Mouse (Mus musculus) heart, embryonic 14.5 days (tissue): ENCODE results near the gene Proser3. TPM values are rescaled to one million over a fixed set of nuclear protein-coding genes. Genes with fewer than 3 reads are reported as not detected.

Experiments used
- ATAC-seq: fragments of 200-750 bp; cut with Nextera tagmentation; 2 replicates; pipeline ENCODE4 v1.8.0; 2017; ENCODE audit warnings: low read depth, moderate TSS enrichment; ENCODE audit not compliant: insufficient number of reproducible peaks, insufficient read depth, low FRiP score
- H3K27ac ChIP-seq, 2 experiments: fragments of 200-500 bp in 1 of 2; fragments of 300-500 bp in 1 of 2; sonication (generic) in 1 of 2; replicated peaks in 1 of 2; 2 replicates each; pipeline ENCODE4 v1.5.1; 2012 to 2014; ENCODE audit warnings: low read depth in 2 of 2, low read length in 2 of 2, control low read depth in 1 of 2, mild to moderate bottlenecking in 1 of 2, mixed read lengths in 1 of 2; ENCODE audit not compliant: control insufficient read depth in 1 of 2, insufficient read depth in 1 of 2
- H3K27me3 ChIP-seq: fragments of 300-500 bp; sonication (generic); 2 replicates; pipeline ENCODE4 v1.6.1; 2014; ENCODE audit warnings: mild to moderate bottlenecking, low read length, control low read depth; ENCODE audit not compliant: control insufficient read depth, insufficient read depth
- H3K36me3 ChIP-seq: fragments of 300-500 bp; sonication (generic); 2 replicates; pipeline ENCODE4 v1.6.1; 2014; ENCODE audit warnings: mild to moderate bottlenecking, control low read depth, low read length, mixed read lengths; ENCODE audit not compliant: control insufficient read depth, insufficient read depth
- H3K4me1 ChIP-seq, 2 experiments: fragments of 200-500 bp in 1 of 2; fragments of 300-500 bp in 1 of 2; sonication (generic) in 1 of 2; 2 replicates each; pipeline ENCODE4 v1.6.1; 2012 to 2014; ENCODE audit warnings: low read length in 2 of 2, control low read depth in 1 of 2, mixed read lengths in 1 of 2; ENCODE audit not compliant: control insufficient read depth in 2 of 2, insufficient read depth in 2 of 2
- H3K4me2 ChIP-seq: fragments of 300-500 bp; sonication (generic); 2 replicates; pipeline ENCODE4 v1.6.1; 2014; ENCODE audit warnings: mild to moderate bottlenecking, low read length
- H3K4me3 ChIP-seq, 2 experiments: fragments of 200-500 bp in 1 of 2; fragments of 300-500 bp in 1 of 2; sonication (generic) in 1 of 2; 2 replicates each; pipeline ENCODE4 v1.5.1; 2012 to 2014; ENCODE audit warnings: low read length in 2 of 2, mild to moderate bottlenecking in 2 of 2, control low read depth in 1 of 2, low read depth in 1 of 2, moderate library complexity in 1 of 2; ENCODE audit not compliant: control insufficient read depth in 1 of 2, insufficient read depth in 1 of 2
- H3K9ac ChIP-seq: fragments of 300-500 bp; sonication (generic); 2 replicates; pipeline ENCODE4 v1.6.1; 2014; ENCODE audit warnings: mild to moderate bottlenecking, low read length
- H3K9me3 ChIP-seq: fragments of 300-500 bp; sonication (generic); 2 replicates; pipeline ENCODE4 v1.6.1; 2016; ENCODE audit warnings: low read length, control low read depth; ENCODE audit not compliant: control insufficient read depth
- WGBS: fragments of 180-500 bp; shearing (Covaris S2); extraction: QIAGEN DNeasy Blood & Tissue Kit; methylation state at CpG from one replicate; pipeline ENCODE4 v1.1.7; 2014; 5-methylcytosine and 5-hydroxymethylcytosine counted together
- polyA plus RNA-seq: library from polyadenylated mRNA; unstranded; fragments of >200 nt; fragmentation: Nextera tagmentation; extraction: Ambion mirVana; gene quantifications from 2 replicates; pipeline ENCODE4 v1.2.1, GENCODE M21; 2014

The Proser3 gene
- polyA plus RNA-seq, 1 experiment from 2014 or later, result 11.6 TPM

- Histone ChIP-seq H3K4me2 (no peak overlapping the region), H3K27ac (no peak overlapping the region), H3K27me3 (no peaks in the 10 kb centered on the region), H3K9me3 (no peaks in the 10 kb centered on the region), H3K4me1 (no peaks in the 10 kb centered on the region), H3K36me3 (peaks cover 100% of the 10 kb centered on the region), H3K4me3 (no peak overlapping the region), H3K9ac (no peak overlapping the region)
- no peak for ATAC-seq
- WGBS, result 77% methylated on average over 5 of the region's 5 CpGs
These were observed 20.3 kb upstream of the Proser3 start for GRCm38 (mm10) chr7:30572389-30572788.

GRCm38 (mm10) chr7:30567555-30567954 is 15.5 kb upstream of the Proser3 start:
- H3K4me2 ChIP-seq, result no peak overlapping the region
- no peaks in the 10 kb centered on the region for H3K27me3 ChIP-seq
- WGBS, result 89% methylated on average over 11 of the region's 11 CpGs
- ATAC-seq, result no peak
- no peak overlapping the region for H3K27ac ChIP-seq
- H3K4me3 ChIP-seq, result no peak overlapping the region
- H3K9ac ChIP-seq, result no peak overlapping the region
- no peaks in the 10 kb centered on the region for H3K9me3 ChIP-seq
- H3K36me3 ChIP-seq, result peaks cover 84% of the 10 kb centered on the region
- peaks cover 0 to 3% of the 10 kb centered on the region in 2 experiments; a peak in 1 of 4 replicates for H3K4me1 ChIP-seq

GRCm38 (mm10) chr7:30566033-30566432 is 13.9 kb upstream of the Proser3 start:
- peaks cover 69% of the 10 kb centered on the region for H3K36me3 ChIP-seq
- WGBS, result 82% methylated on average over 9 of the region's 9 CpGs

GRCm38 (mm10) chr7:30564970-30565571 is 13.0 kb upstream of the Proser3 start, which contains the start of gene Igflr1:
Gene Igflr1 (plus strand): TSS chr7:30565427.
- H3K36me3 ChIP-seq, result peaks cover 60% of the 10 kb centered on the region

More at GRCm38 (mm10) chr7:30566033-30566432, 13.9 kb upstream of the Proser3 start:
- H3K4me1 ChIP-seq, result peaks cover 0 to 3% of the 10 kb centered on the region in 2 experiments; a peak in 1 of 4 replicates
- no peak overlapping the region for H3K27ac ChIP-seq
- no peak overlapping the region for H3K4me3 ChIP-seq
- no peaks in the 10 kb centered on the region for H3K27me3 ChIP-seq
- no peak overlapping the region for H3K9ac ChIP-seq
- H3K4me2 ChIP-seq, result no peak overlapping the region
- H3K9me3 ChIP-seq, result no peaks in the 10 kb centered on the region
- ATAC-seq, result no peak

GRCm38 (mm10) chr7:30563906-30564280 is 11.8 kb upstream of the Proser3 start:
- H3K4me3 ChIP-seq, result peak overlapping the region; percentile 79 to 80
- 24% methylated on average over 6 of the region's 6 CpGs for WGBS
- no peaks in the 10 kb centered on the region for H3K9me3 ChIP-seq
- ATAC-seq, result no peak
- H3K4me2 ChIP-seq, result peak overlapping the region; percentile 71
- no peaks in the 10 kb centered on the region for H3K27me3 ChIP-seq
- peak overlapping the region; percentile 90 for H3K9ac ChIP-seq
- peaks cover 48% of the 10 kb centered on the region for H3K36me3 ChIP-seq
- H3K4me1 ChIP-seq, result peaks cover 3 to 6% of the 10 kb centered on the region in 2 experiments; a peak in 3 of 4 replicates
- H3K27ac ChIP-seq, result peak overlapping the region; percentile 22 to 98; a peak in 2 of 4 replicates

More at GRCm38 (mm10) chr7:30564970-30565571, 13.0 kb upstream of the Proser3 start, which contains the start of gene Igflr1:
- no peak within 1 kb of the TSS for H3K4me3 ChIP-seq
- H3K4me1 ChIP-seq, result peaks cover 2 to 3% of the 10 kb centered on the region in 2 experiments; a peak in 2 of 4 replicates
- H3K9ac ChIP-seq, result no peak within 1 kb of the TSS
- H3K9me3 ChIP-seq, result no peaks in the 10 kb centered on the region
- H3K4me2 ChIP-seq, result no peak within 1 kb of the TSS
- no peak for ATAC-seq
- H3K27me3 ChIP-seq, result no peaks in the 10 kb centered on the region
- WGBS, result 89% methylated on average over 12 of the region's 12 CpGs
- no peak within 1 kb of the TSS for H3K27ac ChIP-seq

GRCm38 (mm10) chr7:30563117-30563905 is 11.2 kb upstream of the Proser3 start, which contains the start of the genes U2af1l4, Gm49396 and Psenen:
Gene U2af1l4 (plus strand): TSS chr7:30563301.
Gene Gm49396 (plus strand): TSS chr7:30563344.
Gene Psenen (minus strand): TSS chr7:30563627.
- WGBS, result under 1% methylated on average over 45 of the region's 45 CpGs
- H3K4me1 ChIP-seq, result peaks cover 5 to 11% of the 10 kb centered on the region in 2 experiments
- no peaks in the 10 kb centered on the region for H3K9me3 ChIP-seq

GRCm38 (mm10) chr7:30562526-30563116 is 10.5 kb upstream of the Proser3 start:
- H3K4me3 ChIP-seq, result peak overlapping the region; percentile 71 to 80
- peaks cover 36% of the 10 kb centered on the region for H3K36me3 ChIP-seq
- peak overlapping the region; percentile 90 for H3K9ac ChIP-seq
- no peaks in the 10 kb centered on the region for H3K27me3 ChIP-seq
- no peaks in the 10 kb centered on the region for H3K9me3 ChIP-seq
- no peak for ATAC-seq
- H3K4me1 ChIP-seq, result peaks cover 5 to 17% of the 10 kb centered on the region in 2 experiments
- peak overlapping the region; percentile 88 for H3K4me2 ChIP-seq
- H3K27ac ChIP-seq, result peak overlapping the region; percentile 65 to 98
- WGBS, result under 1% methylated on average over 27 of the region's 27 CpGs

More at GRCm38 (mm10) chr7:30563117-30563905, 11.2 kb upstream of the Proser3 start, which contains the start of the genes U2af1l4, Gm49396 and Psenen:
- ATAC-seq, result peak; percentile 89
- no peaks in the 10 kb centered on the region for H3K27me3 ChIP-seq
- H3K4me3 ChIP-seq, result peak within 1 kb of the TSS; percentile 79 to 80
- peak within 1 kb of the TSS; percentile 88 for H3K4me2 ChIP-seq
- peak within 1 kb of the TSS; percentile 95 to 98 for H3K27ac ChIP-seq
- H3K9ac ChIP-seq, result peak within 1 kb of the TSS; percentile 90
- H3K36me3 ChIP-seq, result peaks cover 42% of the 10 kb centered on the region
